Comparison of ENCODE assay signal across 8 mouse cellular contexts in genomic region chr14:7765569-7766314, GRCm38 (mm10). TPM values are rescaled to one million over a fixed set of nuclear protein-coding genes. Genes with fewer than 3 reads are reported as not detected.
DNase-seq lines count a peak whose midpoint lies in the region; ATAC-seq and TF ChIP-seq lines count a peak whose summit lies in the region.

No protein-coding gene starts in this region.

- WGBS in hindbrain, embryonic 11.5 days: 12% methylated on average over 9 of the region's 9 CpGs
- 14% methylated on average over 9 of the region's 9 CpGs for WGBS in lung, postnatal 0 days

- no peaks in the 10 kb centered on the region for H3K4me1 ChIP-seq in hindbrain, embryonic 11.5 days (replicated peaks; ENCODE audit: control insufficient read depth, insufficient read depth, low read length)
- no peaks in the 10 kb centered on the region for H3K4me1 ChIP-seq in lung, postnatal 0 days (ENCODE audit: insufficient read depth, low read depth, low read length)

- TF ChIP-seq CTCF in lung, postnatal 0 days (IDR thresholded peaks at IDR 0.05): peak; percentile 95

- H3K4me2 ChIP-seq in hindbrain, embryonic 11.5 days (replicated peaks; ENCODE audit: low read depth, low read length): no peak overlapping the region
- H3K4me2 ChIP-seq in lung, postnatal 0 days (replicated peaks; ENCODE audit: low read depth, low read length): no peak overlapping the region

- no peak overlapping the region for H3K27ac ChIP-seq in hindbrain, embryonic 11.5 days (ENCODE audit: low read depth, low read length)
- no peak overlapping the region for H3K27ac ChIP-seq in lung, postnatal 0 days (ENCODE audit: low read length)

- no peak overlapping the region for H3K4me3 ChIP-seq in hindbrain, embryonic 11.5 days (ENCODE audit: low read depth, low read length)
- H3K4me3 ChIP-seq in lung, postnatal 0 days (ENCODE audit: low read depth, low read length): no peak overlapping the region

- no peaks in the 10 kb centered on the region for H3K36me3 ChIP-seq in hindbrain, embryonic 11.5 days (ENCODE audit: control insufficient read depth, insufficient read depth, low read length)
- H3K36me3 ChIP-seq in lung, postnatal 0 days (ENCODE audit: insufficient read depth, low read length): no peaks in the 10 kb centered on the region

- no peak for TF ChIP-seq EP300 in lung, postnatal 0 days (IDR thresholded peaks at IDR 0.05)

- DNase-seq in MN1 (ENCODE audit: low spot score): peak; percentile 73
- DNase-seq in cerebellum, adult 18-20 months: peak; percentile 54 to 66
- peak; percentile 91 for DNase-seq in forelimb bud, embryonic 11.5 days (ENCODE audit: low read depth, low spot score)
- DNase-seq in hindbrain, embryonic 11.5 days (ENCODE audit: low spot score): peak; percentile 94
- DNase-seq in layer of hippocampus, postnatal 10 days (ENCODE audit: low spot score in 2 of 2): peak; percentile 81
- peak; percentile 82 for DNase-seq in lung, postnatal 0 days (ENCODE audit: low spot score)
- DNase-seq in retina, adult 2 months (ENCODE audit: low read depth, low spot score): peak; percentile 73
- peak; percentile 85 to 87 for DNase-seq in thymus, postnatal 36 days

- no peaks in the 10 kb centered on the region for H3K27me3 ChIP-seq in hindbrain, embryonic 11.5 days (ENCODE audit: control insufficient read depth, insufficient read depth, low read length)
- no peaks in the 10 kb centered on the region for H3K27me3 ChIP-seq in lung, postnatal 0 days (replicated peaks; ENCODE audit: insufficient read depth, low read length)

- no peak overlapping the region for H3K9ac ChIP-seq in hindbrain, embryonic 11.5 days (ENCODE audit: low read depth, low read length)
- no peak overlapping the region for H3K9ac ChIP-seq in lung, postnatal 0 days (replicated peaks; ENCODE audit: low read depth)

- H3K9me3 ChIP-seq in hindbrain, embryonic 11.5 days (ENCODE audit: control insufficient read depth, low read length): no peaks in the 10 kb centered on the region
- no peaks in the 10 kb centered on the region for H3K9me3 ChIP-seq in lung, postnatal 0 days (ENCODE audit: low read length)

- ATAC-seq in hindbrain, embryonic 11.5 days (ENCODE audit: low FRiP score): peak; percentile 85
- ATAC-seq in lung, postnatal 0 days: peak; percentile 86

RNA-seq across cellular contexts. Expression of gene Gm26661, which starts 25.6 kb away (rescaled TPM):
- not detected in 2 replicates for polyA plus RNA-seq in hindbrain, embryonic 11.5 days (2014; fragmentation: Nextera tagmentation; extraction: Ambion mirVana)
- total RNA-seq in layer of hippocampus, postnatal 10 days (2021): not detected
- polyA plus RNA-seq in lung, postnatal 0 days (2015; fragmentation: Nextera tagmentation; extraction: Ambion mirVana): not detected in 2 replicates

RNA-seq across cellular contexts. Expression of gene Flnb, which starts 52.0 kb away (rescaled TPM):
- 12.9 and 16.5 TPM in 2 replicates for polyA plus RNA-seq in hindbrain, embryonic 11.5 days (2014; fragmentation: Nextera tagmentation; extraction: Ambion mirVana)
- total RNA-seq in layer of hippocampus, postnatal 10 days (2021): 10 to 100 TPM; 32.1 to 34.2 TPM
- 5.4 and 6.7 TPM in 2 replicates for polyA plus RNA-seq in lung, postnatal 0 days (2015; fragmentation: Nextera tagmentation; extraction: Ambion mirVana)
